Comparison of ENCODE assay signal across 29 mouse cellular contexts in genomic region chrX:161728507-161728906, GRCm38 (mm10). TPM values are rescaled to one million over a fixed set of nuclear protein-coding genes. Genes with fewer than 3 reads are reported as not detected.
A peak's percentile ranks its signal among the peaks of the same experiment; 100 is the strongest.
DNase-seq lines count a peak whose midpoint lies in the region; ATAC-seq and TF ChIP-seq lines count a peak whose summit lies in the region.
"Had no signal": no experiment of that assay in that cellular context is flagged by ENCODE, and none has a peak within 500 bp of the region (broad histone marks: within the 10 kb centered on the region; RNA-seq: fewer than 3 reads in every experiment).

No protein-coding gene starts in this region.

- H3K4me1 ChIP-seq in heart, postnatal 0 days (ENCODE audit: control insufficient read depth, insufficient read depth): no peaks in the 10 kb centered on the region
- peaks cover 4% of the 10 kb centered on the region; the same call in 1 of the 2 replicates for H3K4me1 ChIP-seq in brown adipose tissue, adult 24 weeks (ENCODE audit: control insufficient read depth, insufficient read depth, insufficient read length, low read length)
- H3K4me1 ChIP-seq: limb, embryonic 10.5 days; limb, embryonic 15.5 days; liver, embryonic 15.5 days; lung, embryonic 15.5 days; stomach, embryonic 15.5 days had no signal

- ATAC-seq in heart, postnatal 0 days (ENCODE audit: insufficient read depth, low read depth): no peak
- ATAC-seq: activated CD4-positive, CD25-positive, alpha-beta regulatory T cell, adult 4 months; forebrain, embryonic 13.5 days; inflammation-experienced regulatory T-cells, adult 6 months; midbrain, embryonic 16.5 days had no signal

- no peaks in the 10 kb centered on the region for H3K36me3 ChIP-seq in heart, postnatal 0 days (replicated peaks; ENCODE audit: control insufficient read depth, insufficient read depth, low read length)
- H3K36me3 ChIP-seq: heart, embryonic 13.5 days; hindbrain, embryonic 13.5 days; limb, embryonic 10.5 days; limb, embryonic 15.5 days; liver, embryonic 15.5 days; lung, embryonic 15.5 days; stomach, embryonic 15.5 days had no signal

- H3K27ac ChIP-seq in heart, postnatal 0 days (ENCODE audit: low read depth): no peak overlapping the region
- peak overlapping the region; percentile 17 for H3K27ac ChIP-seq in brown adipose tissue, adult 24 weeks (replicated peaks; ENCODE audit: low read depth, low read length)
- H3K27ac ChIP-seq: forebrain, embryonic 13.5 days; heart, embryonic 13.5 days; hindbrain, embryonic 13.5 days; limb, embryonic 10.5 days; limb, embryonic 15.5 days; liver, embryonic 15.5 days; lung, embryonic 15.5 days; stomach, embryonic 15.5 days had no signal

- H3K27me3 ChIP-seq in heart, postnatal 0 days (ENCODE audit: control insufficient read depth, insufficient read depth, low read length): no peaks in the 10 kb centered on the region

- no peak for TF ChIP-seq CTCF in heart, postnatal 0 days (IDR thresholded peaks at IDR 0.05; ENCODE audit: low read depth)

- H3K4me2 ChIP-seq in heart, postnatal 0 days (ENCODE audit: low read depth, low read length): no peak overlapping the region; the same call in 1 of the 2 replicates
- H3K4me2 ChIP-seq: forebrain, embryonic 13.5 days; heart, embryonic 13.5 days; hindbrain, embryonic 13.5 days; limb, embryonic 15.5 days; liver, embryonic 15.5 days; lung, embryonic 15.5 days; midbrain, embryonic 11.5 days; stomach, embryonic 15.5 days had no signal

- peak; percentile 38 to 50 for DNase-seq in cerebellum, postnatal 14 days
- DNase-seq in cerebellum, postnatal 36 days: no peak
- DNase-seq in heart, postnatal 0 days (ENCODE audit: low spot score): peak; percentile 13
- no peak for DNase-seq in heart, postnatal 10 days
- DNase-seq in kidney, postnatal 25 days: peak; percentile 18 to 39
- no peak for DNase-seq in kidney, adult 8-10 months
- no peak for DNase-seq in frontal cortex, postnatal 36 days (ENCODE audit: low spot score in 2 of 2)
- DNase-seq: B cell, adult 2 months; cerebellum, adult 8-10 months; gastrocnemius, postnatal 36 days; heart, postnatal 36 days; kidney, adult 18-20 months; layer of hippocampus, adult 9-11 months; right cerebral cortex, postnatal 25 days had no signal

- intact Hi-C loops in heart, postnatal 10 days (cut with DNase I): no loop called here

- no peak overlapping the region for H3K4me3 ChIP-seq in heart, postnatal 0 days (ENCODE audit: low read depth, low read length)
- H3K4me3 ChIP-seq in brown adipose tissue, adult 24 weeks (ENCODE audit: insufficient read depth, low read depth, low read length): peak overlapping the region; percentile 18; the same call in 1 of the 2 replicates
- H3K4me3 ChIP-seq: forebrain, embryonic 13.5 days; heart, embryonic 13.5 days; hindbrain, embryonic 13.5 days; limb, embryonic 10.5 days; limb, embryonic 15.5 days; liver, embryonic 15.5 days; lung, embryonic 15.5 days; stomach, embryonic 15.5 days had no signal

- 22% methylated on average over 4 of the region's 4 CpGs for WGBS in heart, postnatal 0 days

- H3K9ac ChIP-seq in heart, postnatal 0 days (replicated peaks; ENCODE audit: low read depth, low read length): no peak overlapping the region
- H3K9ac ChIP-seq: forebrain, embryonic 13.5 days; heart, embryonic 13.5 days; hindbrain, embryonic 13.5 days; limb, embryonic 15.5 days; liver, embryonic 15.5 days; lung, embryonic 15.5 days; stomach, embryonic 15.5 days had no signal

- TF ChIP-seq EP300 in heart, postnatal 0 days (IDR thresholded peaks at IDR 0.05; ENCODE audit: low read depth): no peak

- H3K9me3 ChIP-seq in heart, postnatal 0 days (replicated peaks; ENCODE audit: control insufficient read depth, low read length): no peaks in the 10 kb centered on the region
- H3K9me3 ChIP-seq: forebrain, embryonic 13.5 days; heart, embryonic 13.5 days; hindbrain, embryonic 13.5 days; limb, embryonic 10.5 days; limb, embryonic 15.5 days; liver, embryonic 15.5 days; lung, embryonic 15.5 days; stomach, embryonic 15.5 days had no signal

RNA-seq across cellular contexts. Expression of gene Rai2, which starts 11.6 kb away (rescaled TPM):
- total RNA-seq in heart, postnatal 0 days (2014; rRNA removed; ENCODE audit: low replicate concordance): 0.46 and 3.8 TPM in 2 replicates
- 2.2 and 2.9 TPM in 2 replicates for polyA plus RNA-seq in heart, postnatal 0 days (2015; fragmentation: Nextera tagmentation; extraction: Ambion mirVana)
- 10 to 100 TPM; 13.9 to 20.0 TPM for total RNA-seq in heart, postnatal 10 days (2021)
- polyA plus RNA-seq in brown adipose tissue, adult 24 weeks (2012; ENCODE audit: insufficient read depth, insufficient read length, missing spikeins): 6.3 and 8.5 TPM in 2 replicates
- total RNA-seq: megakaryocyte, adult 5-6 weeks; neutrophil, adult 5-6 weeks had no signal
- polyA plus RNA-seq: inflammation-experienced regulatory T-cells, adult 6 months had no signal

Comparison
In these comparisons a context has a peak if more than half of its experiments do, and no peak if none do; other contexts are left out.
1. DNase-seq: peak in cerebellum, postnatal 14 days (2 of 2), heart, postnatal 0 days (single experiment) and kidney, postnatal 25 days (2 of 2); none in cerebellum, postnatal 36 days (0 of 2), heart, postnatal 10 days (0 of 2), kidney, adult 8-10 months (0 of 2) and frontal cortex, postnatal 36 days (0 of 2).